Mouse (Mus musculus) ES-E14 (cell line): ENCODE data around the gene Fam171a2. TPM values are rescaled to one million over a fixed set of nuclear protein-coding genes. Genes with fewer than 3 reads are reported as not detected.

ENCODE experiments used
- DNase-seq: peaks from one replicate; pipeline ENCODE4 v3.0.0-alpha.2; 2013; ENCODE audit warnings: low read depth, low spot score
- H3K27ac ChIP-seq: 2 replicates; pipeline ENCODE4 v1.5.1; 2012; ENCODE audit warnings: low read depth, mild to moderate bottlenecking, low read length, moderate library complexity, mixed read lengths; ENCODE audit not compliant: poor library complexity, insufficient read depth, severe bottlenecking
- H3K36me3 ChIP-seq: 2 replicates; pipeline ENCODE4 v1.6.1; 2012; ENCODE audit warnings: mild to moderate bottlenecking, low read length, moderate library complexity, mixed read lengths; ENCODE audit not compliant: control insufficient read depth, poor library complexity, insufficient read depth, severe bottlenecking
- H3K4me1 ChIP-seq, 2 experiments: fragments of 150-350 bp in 1 of 2; sonication (generic) in 1 of 2; 2 replicates each; pipeline ENCODE4 v1.6.1; 2012; ENCODE audit warnings: low read length in 2 of 2, mild to moderate bottlenecking in 1 of 2, mixed read lengths in 1 of 2; ENCODE audit not compliant: control insufficient read depth in 2 of 2, insufficient read depth in 2 of 2, poor library complexity in 1 of 2
- H3K4me3 ChIP-seq, 2 experiments: fragments of 150-350 bp in 1 of 2; sonication (generic) in 1 of 2; 2 replicates each; pipeline ENCODE4 v1.5.1; 2012; ENCODE audit warnings: low read length in 2 of 2, low read depth in 1 of 2, mild to moderate bottlenecking in 1 of 2, mixed read lengths in 1 of 2; ENCODE audit not compliant: insufficient read depth in 1 of 2, poor library complexity in 1 of 2, severe bottlenecking in 1 of 2
- H3K9ac ChIP-seq: 2 replicates; pipeline ENCODE4 v1.6.1; 2012; ENCODE audit warnings: low read depth, mild to moderate bottlenecking, low read length, mixed read lengths; ENCODE audit not compliant: poor library complexity, insufficient read depth, severe bottlenecking
- H3K9me3 ChIP-seq: fragments of 150-350 bp; sonication (generic); 2 replicates; pipeline ENCODE4 v1.6.1; 2012; ENCODE audit warnings: low read depth, mild to moderate bottlenecking, low read length; ENCODE audit not compliant: control insufficient read depth, insufficient read depth
- CHD2 ChIP-seq: IDR thresholded peaks from 2 replicates; pipeline ENCODE4 v1.6.1; 2014; ENCODE audit warnings: mild to moderate bottlenecking, low read depth, low read length, inconsistent platforms
- HCFC1 ChIP-seq: IDR thresholded peaks from 2 replicates; pipeline ENCODE4 v1.6.1; 2012; ENCODE audit warnings: low read length, inconsistent platforms, borderline replicate concordance; ENCODE audit not compliant: insufficient read depth
- MAFK ChIP-seq: IDR thresholded peaks from 2 replicates; pipeline ENCODE4 v1.6.1; 2014; ENCODE audit warnings: mild to moderate bottlenecking, low read depth, low read length, inconsistent platforms; ENCODE audit not compliant: insufficient read depth
- ZC3H11A ChIP-seq: IDR thresholded peaks from 2 replicates; pipeline ENCODE4 v1.6.1; 2012; ENCODE audit warnings: low read depth, mild to moderate bottlenecking, inconsistent platforms, low read length, borderline replicate concordance
- ZNF384 ChIP-seq: IDR thresholded peaks from 2 replicates; pipeline ENCODE4 v1.6.1; 2012; ENCODE audit warnings: low read depth, low read length, inconsistent platforms
- in situ Hi-C, 2 experiments: fragments of 600-800 bp; cut with MboI; formaldehyde crosslinking; loops; one replicate each; pipeline ENCODE4 v1.15.1; 2025; ENCODE audit warnings: low sequenced_read_pairs in 2 of 2, inconsistent platforms in 1 of 2; ENCODE audit not compliant: unreplicated experiment in 2 of 2
- total RNA-seq: library from RNA; depleted of rRNA; stranded (reverse); fragments of 300-350 nt; gene quantifications from 2 replicates; pipeline ENCODE4 v1.2.3, GENCODE M21; 2012

The Fam171a2 gene
- total RNA-seq, 1 experiment: 6.7 TPM

DNA sequence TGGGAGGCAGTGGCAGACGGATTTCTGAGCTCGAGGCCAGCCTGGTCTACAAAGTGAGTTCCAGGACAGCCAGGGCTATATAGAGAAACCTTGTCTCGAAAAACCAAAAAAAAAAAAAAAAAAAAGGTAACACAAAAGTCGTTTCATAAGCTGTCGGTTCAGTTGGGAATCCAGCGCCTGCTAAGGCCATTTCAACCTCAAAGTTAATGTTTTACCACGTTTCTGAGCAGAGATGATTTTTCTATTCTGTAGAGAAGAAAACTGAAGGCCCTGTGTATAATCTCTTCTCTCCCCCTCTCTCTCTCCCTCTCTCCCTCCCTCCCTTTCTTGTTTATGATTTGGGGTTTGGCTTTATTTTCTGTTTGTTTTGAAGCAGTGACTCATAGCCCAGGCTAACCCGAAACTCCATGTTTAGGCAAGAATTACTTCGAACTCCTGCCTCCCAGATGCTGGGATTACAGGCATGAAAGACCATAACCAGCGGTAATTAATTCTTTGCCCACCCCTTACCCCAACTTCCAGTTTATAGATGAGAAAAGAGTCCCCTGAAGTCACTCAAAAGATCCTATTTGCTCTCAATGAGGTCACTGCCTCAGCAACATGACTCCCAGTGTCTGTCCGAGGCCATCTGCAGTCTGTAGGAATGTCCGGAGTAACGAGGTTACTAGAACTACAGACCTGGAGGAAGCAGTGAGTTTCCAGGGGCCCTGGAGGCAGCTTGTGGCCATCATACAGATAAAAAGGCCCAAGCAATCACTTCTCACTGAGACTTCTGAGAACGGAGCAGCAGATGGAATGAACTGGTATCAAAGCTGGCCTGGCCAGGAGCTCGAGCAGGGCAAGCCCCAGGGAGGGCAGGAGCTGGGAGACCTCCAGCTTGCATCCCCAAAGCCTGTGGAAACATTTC is 38.3 kb downstream of the Fam171a2 start:
- Histone ChIP-seq H3K9me3 (no peaks in the 10 kb centered on the region), H3K27ac (peak overlapping the region; percentile 89), H3K4me1 (peaks cover 0 to 13% of the 10 kb centered on the region in 2 experiments; a peak in 2 of 4 replicates), H3K36me3 (peaks cover 18% of the 10 kb centered on the region), H3K9ac (peak overlapping the region; percentile 87), H3K4me3 (peak overlapping the region; percentile 61 to 70)
- TF ChIP-seq ZNF384: peak; percentile 50; the same call in 1 of the 2 replicates
- no peak for TF ChIP-seq HCFC1
- in situ Hi-C loops: no loop called here
- DNase-seq: no peak

DNA sequence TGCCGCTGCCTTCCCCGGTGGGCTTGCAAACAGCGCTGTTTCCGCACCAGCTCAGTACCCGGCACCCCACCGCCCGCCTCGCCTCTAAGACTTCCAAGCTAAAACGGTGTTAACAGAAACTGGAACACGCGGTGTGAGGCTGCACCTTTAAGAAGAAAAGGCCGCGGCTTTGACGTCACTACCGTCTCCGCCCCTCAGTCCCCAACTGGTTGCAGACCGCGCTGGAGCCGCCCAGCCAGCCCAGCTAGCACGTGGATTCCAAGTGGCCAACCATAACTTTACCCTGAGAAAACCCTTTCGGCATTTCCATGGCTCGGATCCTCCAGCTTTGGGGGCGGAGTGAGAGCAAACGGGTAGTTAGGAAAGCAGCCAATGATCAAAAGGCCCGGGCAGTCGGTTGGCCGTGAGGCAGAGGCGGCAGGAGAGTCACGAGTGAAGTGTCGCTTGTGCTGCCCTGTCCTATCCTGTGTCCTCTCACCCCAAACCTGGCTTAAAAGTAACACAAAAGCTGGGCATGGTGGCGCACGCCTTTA is 39.1 kb downstream of the Fam171a2 start:
- DNase-seq: peak; percentile 99
- in situ Hi-C loops: no loop called here
- Histone ChIP-seq H3K4me1 (peaks cover 0 to 13% of the 10 kb centered on the region in 2 experiments; a peak in 2 of 4 replicates), H3K4me3 (peak overlapping the region; percentile 75 to 94), H3K9ac (peak overlapping the region; percentile 87), H3K27ac (peak overlapping the region; percentile 92), H3K36me3 (peaks cover 25% of the 10 kb centered on the region), H3K9me3 (no peaks in the 10 kb centered on the region)
- TF ChIP-seq HCFC1 (peak; percentile 42; the same call in 1 of the 2 replicates), ZC3H11A (no peak)

DNA sequence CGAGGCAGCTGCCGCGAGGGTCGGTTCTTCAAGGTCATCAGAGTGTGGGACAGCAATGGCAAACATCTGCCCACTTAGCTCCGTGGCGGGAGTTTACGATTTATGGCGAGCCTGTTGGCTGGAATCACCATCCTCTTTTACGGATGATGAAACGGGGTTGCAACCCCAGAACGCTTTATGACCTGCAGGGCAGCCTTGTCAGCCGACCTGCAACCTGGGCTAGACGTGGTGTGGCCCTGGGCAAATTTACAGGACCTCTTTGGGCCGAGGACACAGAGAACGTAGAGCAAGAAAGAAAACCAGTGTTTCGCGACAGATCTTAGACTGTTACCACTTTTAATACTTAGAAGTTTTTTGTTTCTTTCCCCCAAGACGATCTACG is 39.7 kb downstream of the Fam171a2 start, which contains the start of gene Slc25a39:
Slc25a39 (minus strand) TSS at position 113 of the 382 bp plus-strand sequence.
- H3K36me3 ChIP-seq: peaks cover 31% of the 10 kb centered on the region
- H3K9ac ChIP-seq: peak within 1 kb of the TSS; percentile 87
- peaks cover 0 to 13% of the 10 kb centered on the region in 2 experiments; a peak in 2 of 4 replicates for H3K4me1 ChIP-seq
- no peaks in the 10 kb centered on the region for H3K9me3 ChIP-seq
- peak within 1 kb of the TSS; percentile 92 for H3K27ac ChIP-seq
- no peak for TF ChIP-seq CHD2
- no peak for TF ChIP-seq ZC3H11A
- TF ChIP-seq ZNF384: no peak
- no peak for TF ChIP-seq MAFK
- TF ChIP-seq HCFC1: no peak
- no peak for DNase-seq
- in situ Hi-C loops: no loop called here
- peak within 1 kb of the TSS; percentile 75 to 94 for H3K4me3 ChIP-seq

DNA sequence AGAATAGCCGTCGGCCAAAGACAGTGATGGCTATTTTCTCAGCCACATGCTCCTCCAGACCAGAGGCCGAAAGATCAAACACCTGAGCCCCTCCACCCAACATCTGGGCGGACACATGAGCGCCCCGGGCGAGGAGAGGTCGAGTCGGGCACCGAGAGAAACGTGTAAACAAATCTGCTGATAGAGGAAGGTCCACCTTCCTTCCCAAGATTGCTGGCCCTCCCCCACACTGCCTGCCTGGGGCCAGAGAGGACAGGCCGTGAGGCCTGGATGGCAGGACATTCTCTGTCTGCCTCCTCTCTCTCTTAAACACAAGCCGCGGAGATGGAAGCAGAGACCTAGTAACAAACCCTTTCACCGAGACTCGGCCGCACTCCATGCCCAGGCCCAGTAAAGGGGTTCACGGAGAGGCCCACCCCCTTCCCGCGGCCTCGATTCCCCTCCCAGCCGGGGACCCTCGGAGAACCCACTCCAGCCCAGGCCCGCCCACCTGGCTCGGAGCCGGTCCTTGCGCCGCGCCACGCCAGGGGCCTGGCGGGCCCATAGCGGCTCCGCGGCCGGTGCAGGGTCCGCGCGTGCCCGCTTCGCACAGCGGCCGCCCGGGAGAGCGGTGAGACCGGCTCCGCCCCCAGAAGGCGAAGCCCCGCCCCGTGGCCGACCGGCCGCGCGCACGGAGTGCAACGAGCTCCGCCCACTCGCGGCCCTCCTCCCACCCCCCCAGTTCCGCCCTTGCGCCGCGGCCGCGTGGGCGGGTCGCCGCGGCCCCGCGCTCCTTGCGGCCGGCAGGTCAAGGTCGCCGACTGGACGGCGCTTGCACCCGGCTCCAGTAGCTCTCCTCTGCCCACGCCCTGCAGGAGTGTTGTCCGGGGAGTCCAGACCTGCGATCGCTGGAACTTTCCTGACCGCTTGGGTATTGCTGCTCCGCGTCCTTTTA is 40.3 kb downstream of the Fam171a2 start:
- H3K9me3 ChIP-seq: no peaks in the 10 kb centered on the region
- peaks cover 0 to 13% of the 10 kb centered on the region in 2 experiments; a peak in 2 of 4 replicates for H3K4me1 ChIP-seq
- H3K4me3 ChIP-seq: peak overlapping the region; percentile 75 to 94
- H3K9ac ChIP-seq: peak overlapping the region; percentile 86
- H3K27ac ChIP-seq: peak overlapping the region; percentile 92
- peaks cover 37% of the 10 kb centered on the region for H3K36me3 ChIP-seq
- in situ Hi-C loops: no loop called here
- DNase-seq: peak; percentile 71
- TF ChIP-seq HCFC1: no peak; the same call in 1 of the 2 replicates
- TF ChIP-seq ZC3H11A: no peak
- no peak for TF ChIP-seq CHD2
- no peak for TF ChIP-seq MAFK
- no peak for TF ChIP-seq ZNF384
